Mouse (Mus musculus): Measurements from ENCODE around the gene Pibf1.

Pibf1 gene

DNA sequence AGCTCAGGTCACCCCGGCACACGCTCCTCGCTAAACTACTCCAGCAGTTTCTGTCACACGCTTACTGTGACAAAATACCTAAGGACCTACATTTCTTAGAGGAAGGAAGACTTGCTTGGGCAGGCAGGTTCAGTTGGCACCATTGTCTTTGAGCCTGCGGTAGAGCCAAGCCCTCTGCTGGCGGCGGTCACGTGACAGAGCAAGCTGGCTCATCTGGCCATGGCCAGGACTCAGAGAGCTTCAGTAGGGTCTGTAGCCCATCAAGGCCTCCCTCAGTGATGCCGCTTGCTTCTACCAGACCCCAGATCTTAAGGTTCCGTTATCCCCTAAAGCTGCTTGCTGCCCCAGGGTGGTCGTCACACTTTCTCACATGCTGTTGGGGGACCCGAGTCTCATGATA is 162.8 kb downstream of the Pibf1 start:
- TF ChIP-seq POU5F1 (IDR thresholded peaks at IDR 0.05; ENCODE audit: borderline replicate concordance, low read length) (no peak), CTCF (conservative IDR thresholded peaks at IDR 0.05; ENCODE audit: low read length) (no peak), NANOG (IDR thresholded peaks at IDR 0.05; ENCODE audit: borderline replicate concordance, low read length) (no peak)
- Histone ChIP-seq H3K36me3 (ENCODE audit: insufficient read depth, low read length) (no peaks in the 10 kb centered on the region), H3K27me3 (ENCODE audit: insufficient read depth, low read length) (0 out of 2 replicates have a peak, but pooled peaks cover 4% of the 10 kb centered on the region), H3K9me3 (ENCODE audit: low read length) (no peaks in the 10 kb centered on the region), H3K4me1 (replicated peaks; ENCODE audit: low read depth, low read length) (peaks cover 54% of the 10 kb centered on the region), H3K4me3 (replicated peaks; ENCODE audit: low read length) (peak overlapping the region; percentile 37; the same call in 1 of the 2 replicates)

DNA sequence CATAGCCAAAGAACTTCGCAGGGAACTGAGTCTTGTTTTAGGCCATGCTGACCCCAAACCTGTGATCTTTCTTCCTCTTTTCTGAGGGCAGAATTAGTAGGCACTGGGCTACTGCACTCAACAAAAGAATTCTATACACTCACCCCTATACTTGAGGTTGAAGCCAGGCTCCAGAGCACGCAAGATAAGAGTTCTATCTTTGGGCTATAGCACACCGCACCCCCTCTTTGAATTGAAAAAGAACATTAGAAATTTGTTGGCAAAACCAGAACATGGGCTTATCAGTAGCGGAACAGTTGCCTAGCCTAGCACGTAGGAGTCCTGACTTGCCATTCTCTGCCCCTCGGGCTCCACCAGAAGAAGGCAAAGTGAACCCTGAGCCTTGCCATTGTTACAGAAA is 164.6 kb downstream of the Pibf1 start:
- H3K4me3 ChIP-seq (replicated peaks; ENCODE audit: low read length), result no peak overlapping the region
- peaks cover 59% of the 10 kb centered on the region for H3K4me1 ChIP-seq (replicated peaks; ENCODE audit: low read depth, low read length)
- H3K27me3 ChIP-seq (ENCODE audit: insufficient read depth, low read length), result 0 out of 2 replicates have a peak, but pooled peaks cover 4% of the 10 kb centered on the region
- TF ChIP-seq NANOG (IDR thresholded peaks at IDR 0.05; ENCODE audit: borderline replicate concordance, low read length), result no peak
- TF ChIP-seq CTCF (conservative IDR thresholded peaks at IDR 0.05; ENCODE audit: low read length), result no peak
- TF ChIP-seq POU5F1 (IDR thresholded peaks at IDR 0.05; ENCODE audit: borderline replicate concordance, low read length), result no peak
- no peaks in the 10 kb centered on the region for H3K36me3 ChIP-seq (ENCODE audit: insufficient read depth, low read length)
- H3K9me3 ChIP-seq (ENCODE audit: low read length), result no peaks in the 10 kb centered on the region

DNA sequence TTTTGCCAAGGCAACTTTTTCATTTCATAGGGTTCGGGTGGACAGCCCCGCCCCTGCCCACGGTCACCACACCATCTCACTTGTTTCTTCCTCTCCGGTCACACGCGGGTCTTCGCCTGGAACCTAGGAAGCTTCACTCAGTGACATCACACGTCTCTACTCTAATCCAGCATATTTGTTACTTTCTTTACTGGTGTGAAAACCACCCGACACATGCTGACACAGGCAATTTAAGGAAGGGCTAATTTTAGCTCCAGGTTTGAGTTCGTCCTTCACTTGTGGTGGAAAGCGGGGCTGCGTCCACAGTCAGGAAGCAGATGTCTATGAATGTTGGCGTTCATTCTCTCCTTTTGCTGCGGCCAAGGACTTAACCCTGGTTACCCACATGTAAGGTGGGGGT is 166.6 kb downstream of the Pibf1 start:
- TF ChIP-seq CTCF (conservative IDR thresholded peaks at IDR 0.05; ENCODE audit: low read length) (no peak), NANOG (IDR thresholded peaks at IDR 0.05; ENCODE audit: borderline replicate concordance, low read length) (no peak), POU5F1 (IDR thresholded peaks at IDR 0.05; ENCODE audit: borderline replicate concordance, low read length) (no peak)
- Histone ChIP-seq H3K27me3 (ENCODE audit: insufficient read depth, low read length) (0 out of 2 replicates have a peak, but pooled peaks cover 4% of the 10 kb centered on the region), H3K36me3 (ENCODE audit: insufficient read depth, low read length) (no peaks in the 10 kb centered on the region), H3K4me3 (replicated peaks; ENCODE audit: low read length) (0 out of 2 replicates have a peak overlapping the region, but pooled peaks have one; percentile 3), H3K4me1 (replicated peaks; ENCODE audit: low read depth, low read length) (peaks cover 78% of the 10 kb centered on the region), H3K9me3 (ENCODE audit: low read length) (no peaks in the 10 kb centered on the region)

DNA sequence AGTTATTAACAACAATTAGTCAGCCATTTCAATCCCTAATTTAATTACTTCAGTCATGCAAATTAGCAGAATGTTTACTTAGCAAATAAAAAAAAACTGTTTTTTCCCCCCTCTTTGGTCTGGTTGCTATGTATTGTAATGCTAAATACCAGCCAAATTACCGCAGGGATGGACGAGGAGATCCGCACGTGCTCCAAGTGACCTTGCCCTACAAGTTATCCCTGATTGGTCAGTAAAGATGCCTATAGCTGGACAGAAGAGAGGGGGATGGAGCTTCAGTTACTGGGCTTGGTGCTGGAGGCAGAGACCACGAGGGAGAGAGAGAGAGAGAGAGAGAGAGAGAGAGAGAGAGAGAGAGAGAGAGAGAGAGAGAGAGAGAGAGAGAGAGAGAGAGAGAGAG is 167.5 kb downstream of the Pibf1 start:
- H3K9me3 ChIP-seq (ENCODE audit: low read length), result no peaks in the 10 kb centered on the region
- no peak for TF ChIP-seq POU5F1 (IDR thresholded peaks at IDR 0.05; ENCODE audit: borderline replicate concordance, low read length)
- no peaks in the 10 kb centered on the region for H3K36me3 ChIP-seq (ENCODE audit: insufficient read depth, low read length)
- no peak overlapping the region for H3K4me3 ChIP-seq (replicated peaks; ENCODE audit: low read length)
- peaks cover 80% of the 10 kb centered on the region for H3K4me1 ChIP-seq (replicated peaks; ENCODE audit: low read depth, low read length)
- 0 out of 2 replicates have a peak, but pooled peaks cover 4% of the 10 kb centered on the region for H3K27me3 ChIP-seq (ENCODE audit: insufficient read depth, low read length)

DNA sequence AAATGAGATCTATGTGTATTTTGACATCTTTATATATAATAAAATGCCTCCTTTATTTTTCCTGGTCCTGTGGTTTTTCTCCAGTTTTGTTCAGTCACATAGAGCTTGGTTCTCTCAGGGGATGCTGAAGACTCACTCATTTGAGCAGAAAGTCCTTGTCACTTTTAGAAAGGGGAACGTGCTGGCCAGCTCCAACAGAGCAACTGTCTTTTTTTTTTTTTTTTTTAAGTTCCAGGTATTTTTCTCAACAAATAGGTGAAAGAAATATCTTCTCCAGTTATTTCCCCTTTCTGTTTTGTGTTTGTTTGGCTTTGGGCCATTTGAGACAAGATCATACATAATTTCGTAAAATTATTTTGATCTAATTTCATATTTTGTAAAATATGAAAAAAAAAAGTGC is 174.8 kb downstream of the Pibf1 start:
- Histone ChIP-seq H3K4me3 (replicated peaks; ENCODE audit: low read length) (no peak overlapping the region), H3K9me3 (ENCODE audit: low read length) (no peaks in the 10 kb centered on the region), H3K4me1 (replicated peaks; ENCODE audit: low read depth, low read length) (peaks cover 88% of the 10 kb centered on the region), H3K27me3 (ENCODE audit: insufficient read depth, low read length) (0 out of 2 replicates have a peak, but pooled peaks cover 1% of the 10 kb centered on the region), H3K36me3 (ENCODE audit: insufficient read depth, low read length) (no peaks in the 10 kb centered on the region)
- no peak for TF ChIP-seq CTCF (conservative IDR thresholded peaks at IDR 0.05; ENCODE audit: low read length)
- no peak for TF ChIP-seq POU5F1 (IDR thresholded peaks at IDR 0.05; ENCODE audit: borderline replicate concordance, low read length)
- TF ChIP-seq NANOG (IDR thresholded peaks at IDR 0.05; ENCODE audit: borderline replicate concordance, low read length), result no peak

DNA sequence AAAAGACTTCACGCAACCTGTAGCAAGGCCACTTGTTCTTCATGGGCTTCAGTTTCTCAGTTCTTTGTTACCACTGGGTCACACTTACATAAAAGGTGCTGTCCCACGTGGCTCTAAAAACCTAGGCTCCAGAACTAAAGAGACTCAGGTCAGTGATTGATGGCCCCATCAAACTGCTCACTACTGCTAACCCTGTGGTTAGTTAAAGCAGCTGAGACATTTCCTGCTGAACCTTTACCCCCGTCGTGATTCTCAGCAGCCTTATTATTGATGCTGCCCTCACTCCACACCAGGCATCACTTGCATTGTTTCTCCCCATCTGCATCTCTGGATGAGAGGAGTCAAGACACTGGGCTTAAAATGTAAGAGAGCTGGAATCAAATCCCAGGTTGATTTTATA is 176.6 kb downstream of the Pibf1 start:
- Histone ChIP-seq H3K4me1 (replicated peaks; ENCODE audit: low read depth, low read length) (peaks cover 81% of the 10 kb centered on the region), H3K36me3 (ENCODE audit: insufficient read depth, low read length) (no peaks in the 10 kb centered on the region), H3K27me3 (ENCODE audit: insufficient read depth, low read length) (peaks cover 12% of the 10 kb centered on the region), H3K9me3 (ENCODE audit: low read length) (no peaks in the 10 kb centered on the region), H3K4me3 (replicated peaks; ENCODE audit: low read length) (no peak overlapping the region)
- TF ChIP-seq NANOG (IDR thresholded peaks at IDR 0.05; ENCODE audit: borderline replicate concordance, low read length), result peak; percentile 84
- no peak for TF ChIP-seq CTCF (conservative IDR thresholded peaks at IDR 0.05; ENCODE audit: low read length)

DNA sequence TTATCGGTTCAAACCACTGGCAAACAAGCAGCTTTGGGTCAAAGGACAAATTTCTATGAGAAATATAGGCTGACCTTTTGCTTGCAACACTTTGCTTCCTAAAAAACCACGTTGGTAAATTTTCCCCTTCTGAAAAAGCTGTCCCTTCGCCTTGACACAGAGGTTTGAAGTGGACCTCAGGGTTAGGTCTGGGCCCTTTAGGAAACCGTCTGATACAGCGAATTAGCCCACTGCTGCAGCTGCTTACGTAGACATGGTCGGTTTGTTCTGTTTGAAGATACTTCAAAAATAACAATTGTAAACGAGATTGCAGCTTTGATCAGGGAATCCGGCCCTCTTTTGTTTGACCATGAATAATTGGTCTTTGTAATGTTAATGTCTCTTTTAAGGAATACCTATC is 179.1 kb downstream of the Pibf1 start:
- TF ChIP-seq NANOG (IDR thresholded peaks at IDR 0.05; ENCODE audit: borderline replicate concordance, low read length) (no peak), POU5F1 (IDR thresholded peaks at IDR 0.05; ENCODE audit: borderline replicate concordance, low read length) (no peak)
- H3K9me3 ChIP-seq (ENCODE audit: low read length), result no peaks in the 10 kb centered on the region
- H3K27me3 ChIP-seq (ENCODE audit: insufficient read depth, low read length), result peaks cover 12% of the 10 kb centered on the region
- no peak overlapping the region for H3K4me3 ChIP-seq (replicated peaks; ENCODE audit: low read length)
- H3K36me3 ChIP-seq (ENCODE audit: insufficient read depth, low read length), result no peaks in the 10 kb centered on the region
- H3K4me1 ChIP-seq (replicated peaks; ENCODE audit: low read depth, low read length), result peaks cover 67% of the 10 kb centered on the region

DNA sequence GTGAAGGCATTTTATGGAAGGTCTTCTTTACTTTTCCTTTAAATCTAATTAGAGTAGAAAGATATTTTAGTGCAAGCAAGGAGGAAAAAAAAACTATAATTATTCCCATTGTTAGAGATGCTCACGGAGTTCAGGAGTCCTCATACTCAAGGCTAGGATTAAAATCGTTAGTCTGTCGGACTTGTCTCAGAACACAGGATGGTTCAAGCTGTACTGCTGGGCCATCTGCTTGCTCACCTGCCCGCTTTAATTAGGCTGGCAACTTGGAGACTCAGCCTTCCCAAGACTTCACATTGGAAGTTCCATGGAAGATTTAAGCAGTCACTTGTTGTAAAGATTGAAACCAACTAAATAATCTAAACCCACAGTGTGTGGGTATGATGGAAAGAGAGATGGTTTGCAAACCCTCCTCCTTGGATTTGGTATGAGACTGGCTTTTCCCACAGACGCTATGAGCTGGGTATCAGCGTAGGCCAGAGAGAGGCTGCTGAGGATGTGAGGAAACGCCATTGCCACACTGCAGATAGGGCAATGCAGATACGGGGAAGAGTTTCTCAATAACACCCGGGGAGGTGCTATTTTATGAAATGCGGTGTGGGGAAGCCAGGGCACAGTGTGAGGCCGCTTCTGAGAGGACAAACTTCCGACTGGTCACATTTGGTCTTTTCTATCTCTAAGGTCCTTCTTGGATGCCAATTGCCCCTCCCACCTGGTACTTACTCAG is 179.7 kb downstream of the Pibf1 start:
- Histone ChIP-seq H3K4me3 (replicated peaks; ENCODE audit: low read length) (no peak overlapping the region), H3K36me3 (ENCODE audit: insufficient read depth, low read length) (no peaks in the 10 kb centered on the region), H3K4me1 (replicated peaks; ENCODE audit: low read depth, low read length) (peaks cover 61% of the 10 kb centered on the region), H3K9me3 (ENCODE audit: low read length) (no peaks in the 10 kb centered on the region), H3K27me3 (ENCODE audit: insufficient read depth, low read length) (peaks cover 12% of the 10 kb centered on the region)
- TF ChIP-seq CTCF (conservative IDR thresholded peaks at IDR 0.05; ENCODE audit: low read length), result no peak
- TF ChIP-seq POU5F1 (IDR thresholded peaks at IDR 0.05; ENCODE audit: borderline replicate concordance, low read length), result no peak
- TF ChIP-seq NANOG (IDR thresholded peaks at IDR 0.05; ENCODE audit: borderline replicate concordance, low read length), result no peak

DNA sequence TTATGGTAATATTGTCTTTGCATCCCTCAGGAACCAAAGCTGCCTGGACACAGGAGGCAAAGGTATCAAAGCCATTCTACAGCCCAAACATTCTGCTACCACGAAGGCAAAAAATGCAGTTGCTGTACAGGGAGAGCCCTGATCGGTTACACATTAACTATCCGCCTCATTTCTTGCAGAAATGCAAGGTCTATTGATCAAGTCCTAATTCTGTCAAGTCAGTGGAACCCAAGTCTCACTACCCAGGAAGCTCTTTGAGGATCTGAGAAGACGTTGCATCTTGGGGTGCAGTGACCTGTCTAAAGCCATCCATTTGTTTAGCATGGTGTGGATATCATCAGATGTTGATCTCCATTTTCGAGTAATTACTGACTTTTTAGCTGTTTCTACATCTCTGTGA is 181.2 kb downstream of the Pibf1 start:
- Histone ChIP-seq H3K27me3 (ENCODE audit: insufficient read depth, low read length) (peaks cover 12% of the 10 kb centered on the region), H3K4me3 (replicated peaks; ENCODE audit: low read length) (no peak overlapping the region)

More for the DNA sequence above, 181.2 kb downstream of the Pibf1 start:
- no peaks in the 10 kb centered on the region for H3K9me3 ChIP-seq (ENCODE audit: low read length)
- H3K36me3 ChIP-seq (ENCODE audit: insufficient read depth, low read length), result no peaks in the 10 kb centered on the region
- H3K4me1 ChIP-seq (replicated peaks; ENCODE audit: low read depth, low read length), result peaks cover 46% of the 10 kb centered on the region
- TF ChIP-seq POU5F1 (IDR thresholded peaks at IDR 0.05; ENCODE audit: borderline replicate concordance, low read length) (no peak), CTCF (conservative IDR thresholded peaks at IDR 0.05; ENCODE audit: low read length) (no peak), NANOG (IDR thresholded peaks at IDR 0.05; ENCODE audit: borderline replicate concordance, low read length) (no peak)
